Mouse (Mus musculus) left cerebral cortex, postnatal 4 days (tissue): ENCODE results near the gene Osbp2. TPM values are rescaled to one million over a fixed set of nuclear protein-coding genes. Genes with fewer than 3 reads are reported as not detected.

ENCODE experiments used
- DNase-seq: peaks from one replicate; pipeline ENCODE4 v3.0.0-alpha.2; 2022
- intact Hi-C: fragments of 180-260 bp; cut with DNase I; formaldehyde crosslinking; loops from one replicate; pipeline ENCODE4 v1.15.1; 2025
- total RNA-seq, 2 experiments: library from RNA; stranded (reverse); gene quantifications; 2 replicates each; pipeline ENCODE4 v1.2.3; 2021

Osbp2 gene
- total RNA-seq, 2 experiments from 2014 or later = 61.6 to 62.1 TPM

- DNase-seq = no peak
- intact Hi-C loops = no loop called here
Measured at GRCm38 (mm10) chr11:3864343-3864742, 640 bp upstream of the Osbp2 start.

- DNase-seq = no peak
- intact Hi-C loops = no loop called here
Measured at GRCm38 (mm10) chr11:3862661-3863453, 846 bp downstream of the Osbp2 start.

- DNase-seq = no peak
- intact Hi-C loops = no loop called here
Measured at GRCm38 (mm10) chr11:3860361-3860760, 3.3 kb downstream of the Osbp2 start.

- DNase-seq = no peak
- intact Hi-C loops = no loop called here
Measured at GRCm38 (mm10) chr11:3859778-3860177, 3.9 kb downstream of the Osbp2 start.

GRCm38 (mm10) chr11:3857902-3858301 is 5.8 kb downstream of the Osbp2 start:
- intact Hi-C loops = no loop called here
- no peak for DNase-seq

GRCm38 (mm10) chr11:3855846-3856245 is 7.9 kb downstream of the Osbp2 start:
- DNase-seq = no peak
- intact Hi-C loops = no loop called here

GRCm38 (mm10) chr11:3854156-3854555 is 9.5 kb downstream of the Osbp2 start:
- no peak for DNase-seq
- intact Hi-C loops = no loop called here

GRCm38 (mm10) chr11:3853481-3854034 is 10.1 kb downstream of the Osbp2 start:
- intact Hi-C loops = no loop called here
- peak; percentile 92 for DNase-seq

GRCm38 (mm10) chr11:3853031-3853430 is 10.7 kb downstream of the Osbp2 start:
- no peak for DNase-seq
- intact Hi-C loops = no loop called here

GRCm38 (mm10) chr11:3851872-3852271 is 11.8 kb downstream of the Osbp2 start:
- DNase-seq = no peak
- intact Hi-C loops = no loop called here

- DNase-seq = peak; percentile 43
- intact Hi-C loops = no loop called here
Measured at GRCm38 (mm10) chr11:3850746-3851277, 12.9 kb downstream of the Osbp2 start.

- intact Hi-C loops = no loop called here
- peak; percentile 31 for DNase-seq
Measured at GRCm38 (mm10) chr11:3850315-3850614, 13.4 kb downstream of the Osbp2 start.

- DNase-seq = peak; percentile 39
Measured at GRCm38 (mm10) chr11:3849469-3850314, 14.0 kb downstream of the Osbp2 start.

GRCm38 (mm10) chr11:3846351-3846750 is 17.4 kb downstream of the Osbp2 start:
- intact Hi-C loops = no loop called here
- DNase-seq = no peak

More at GRCm38 (mm10) chr11:3849469-3850314, 14.0 kb downstream of the Osbp2 start:
- intact Hi-C loops = no loop called here

GRCm38 (mm10) chr11:3843943-3844734 is 19.6 kb downstream of the Osbp2 start:
- no peak for DNase-seq
- intact Hi-C loops = no loop called here

GRCm38 (mm10) chr11:3835271-3835670 is 28.4 kb downstream of the Osbp2 start:
- no peak for DNase-seq
- intact Hi-C loops = no loop called here

- DNase-seq = no peak
- intact Hi-C loops = no loop called here
Measured at GRCm38 (mm10) chr11:3834421-3835098, 29.1 kb downstream of the Osbp2 start.

- DNase-seq = peak; percentile 58
- intact Hi-C loops = no loop called here
Measured at GRCm38 (mm10) chr11:3833544-3834420, 29.9 kb downstream of the Osbp2 start.
